Mouse (Mus musculus) neural tube, embryonic 12.5 days (tissue): ENCODE measurements at regions not wholly inside any gene's neighbourhood (a gene's known extent, or its start where the extent isn't known, plus 50 kb on each side); places are given as distances from the start of the nearest gene placed in this dataset.
"Not testable (repeated sequence)": the region's sequence is repeated elsewhere in the genome, so short reads cannot be mapped to it uniquely, and the experiment has no call there.

ENCODE experiments used
- ATAC-seq: fragments of 200-750 bp; cut with Nextera tagmentation; 2 replicates; pipeline ENCODE4 v1.8.0; 2017; ENCODE audit warnings: low read depth, mild to moderate bottlenecking, moderate TSS enrichment, moderate library complexity; ENCODE audit not compliant: low FRiP score
- H3K27ac ChIP-seq: fragments of 300-500 bp; sonication (generic); 2 replicates; pipeline ENCODE4 v1.5.1; 2016
- H3K27me3 ChIP-seq: fragments of 300-500 bp; sonication (generic); replicated peaks from 2 replicates; pipeline ENCODE4 v1.6.1; 2016; ENCODE audit warnings: mild to moderate bottlenecking
- H3K36me3 ChIP-seq: fragments of 300-500 bp; sonication (generic); 2 replicates; pipeline ENCODE4 v1.6.1; 2016; ENCODE audit warnings: mild to moderate bottlenecking
- H3K4me1 ChIP-seq: fragments of 300-500 bp; sonication (generic); 2 replicates; pipeline ENCODE4 v1.6.1; 2016
- H3K4me2 ChIP-seq: fragments of 300-500 bp; sonication (generic); replicated peaks from 2 replicates; pipeline ENCODE4 v1.6.1; 2016; ENCODE audit warnings: mild to moderate bottlenecking
- H3K4me3 ChIP-seq: fragments of 300-500 bp; sonication (generic); 2 replicates; pipeline ENCODE4 v1.5.1; 2016
- H3K9ac ChIP-seq: fragments of 300-500 bp; sonication (generic); 2 replicates; pipeline ENCODE4 v1.6.1; 2016; ENCODE audit warnings: mild to moderate bottlenecking
- H3K9me3 ChIP-seq: fragments of 300-500 bp; sonication (generic); 2 replicates; pipeline ENCODE4 v1.6.1; 2016; ENCODE audit warnings: mild to moderate bottlenecking
- whole genome bisulfite sequencing: fragments of 180-500 bp; shearing (Covaris S2); methylation state at CpG from one replicate; pipeline ENCODE4 v1.1.7; 2016; 5-methylcytosine and 5-hydroxymethylcytosine counted together

GRCm38 (mm10) chr16:8188505-8188904 lies 236.4 kb downstream of the Tmem114 start:
- H3K4me2 ChIP-seq: no peak overlapping the region
- no peak overlapping the region for H3K9ac ChIP-seq
- H3K4me1 ChIP-seq: no peaks in the 10 kb centered on the region
- ATAC-seq: no peak
- no peaks in the 10 kb centered on the region for H3K9me3 ChIP-seq
- no peak overlapping the region for H3K4me3 ChIP-seq
- H3K27me3 ChIP-seq: no peaks in the 10 kb centered on the region
- WGBS: 29% methylated on average over 4 of the region's 4 CpGs
- H3K27ac ChIP-seq: no peak overlapping the region
- no peaks in the 10 kb centered on the region for H3K36me3 ChIP-seq

- no peak overlapping the region for H3K27ac ChIP-seq
- no peaks in the 10 kb centered on the region for H3K9me3 ChIP-seq
- 76% methylated on average over 6 of the region's 6 CpGs for WGBS
Measured at GRCm38 (mm10) chr16:8184781-8185180, 240.2 kb downstream of the Tmem114 start.

DNA sequence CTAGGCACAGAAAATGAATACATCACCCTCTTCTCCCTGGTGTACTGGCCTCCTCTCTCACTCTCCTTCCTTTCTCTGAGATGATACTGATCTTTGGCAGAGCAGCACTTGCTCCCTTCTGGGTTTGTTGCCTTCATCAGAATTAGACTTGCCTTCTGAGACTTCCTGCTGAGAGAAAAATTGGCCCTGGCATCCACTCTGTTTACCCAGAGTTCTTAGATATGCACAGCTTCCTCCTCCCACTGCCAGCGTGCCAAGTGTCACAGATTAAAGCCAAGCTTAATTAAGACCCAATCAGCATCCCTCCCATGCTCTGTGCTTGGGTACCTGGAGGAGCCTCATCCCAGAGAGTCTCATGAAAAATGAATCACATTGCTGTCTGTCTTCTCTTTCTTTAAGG lies 246.0 kb downstream of the Tmem114 start:
- H3K27me3 ChIP-seq: no peaks in the 10 kb centered on the region
- H3K9ac ChIP-seq: no peak overlapping the region

More at GRCm38 (mm10) chr16:8184781-8185180, 240.2 kb downstream of the Tmem114 start:
- H3K4me3 ChIP-seq: no peak overlapping the region
- H3K4me2 ChIP-seq: no peak overlapping the region
- ATAC-seq: no peak
- no peaks in the 10 kb centered on the region for H3K27me3 ChIP-seq
- no peak overlapping the region for H3K9ac ChIP-seq
- no peaks in the 10 kb centered on the region for H3K4me1 ChIP-seq
- H3K36me3 ChIP-seq: no peaks in the 10 kb centered on the region

DNA sequence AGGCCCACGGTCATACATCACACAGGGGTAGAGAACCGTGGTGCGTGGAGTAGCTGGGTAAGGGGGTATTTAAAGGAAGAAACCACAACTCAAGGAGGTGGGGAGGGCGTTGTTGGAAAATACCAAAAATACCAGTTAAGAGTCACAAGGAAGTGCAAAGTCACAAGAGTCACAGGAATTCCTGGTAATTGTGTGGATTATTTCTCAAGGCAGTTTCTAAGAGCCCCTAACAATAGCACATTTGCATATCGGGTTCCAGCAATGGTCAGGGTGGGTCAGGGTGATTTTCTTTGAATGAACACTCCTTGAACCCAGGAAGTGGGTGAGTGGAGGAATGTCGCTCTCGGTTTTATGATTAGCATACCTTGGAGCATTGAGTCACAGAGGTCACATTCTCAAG lies 247.7 kb downstream of the Tmem114 start:
- not testable (repeated sequence) for H3K9me3 ChIP-seq, H3K36me3 ChIP-seq, ATAC-seq, H3K4me2 ChIP-seq, H3K27ac ChIP-seq, H3K4me1 ChIP-seq, H3K9ac ChIP-seq, H3K4me3 ChIP-seq, H3K27me3 ChIP-seq
- WGBS: 95% methylated on average over 7 of the region's 7 CpGs

More for the DNA sequence above, 246.0 kb downstream of the Tmem114 start:
- Histone ChIP-seq H3K4me1 (no peaks in the 10 kb centered on the region), H3K27ac (no peak overlapping the region), H3K4me2 (no peak overlapping the region), H3K36me3 (no peaks in the 10 kb centered on the region), H3K4me3 (no peak overlapping the region), H3K9me3 (no peaks in the 10 kb centered on the region)
- ATAC-seq: no peak
- WGBS: 49% methylated on average over 1 of the region's 1 CpGs

DNA sequence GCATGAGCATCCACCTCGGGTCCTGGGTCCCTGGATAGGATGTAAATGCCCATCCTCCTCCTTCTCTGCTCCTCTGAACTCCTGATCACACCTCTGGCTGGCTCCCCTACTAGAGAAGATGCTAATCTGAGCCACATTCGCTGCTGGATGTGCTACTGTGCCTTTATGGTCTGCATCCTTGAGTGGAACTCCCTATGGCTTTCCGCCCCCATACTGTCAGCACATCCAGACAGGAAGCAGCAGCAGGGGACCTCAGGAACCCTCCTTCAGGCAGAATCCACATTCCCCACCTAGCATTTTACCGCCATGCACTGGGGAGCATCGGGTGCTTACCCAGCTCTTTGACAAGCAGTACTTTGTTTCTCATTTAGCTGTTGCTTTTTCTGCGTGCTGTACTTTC lies 248.8 kb downstream of the Tmem114 start:
- Histone ChIP-seq H3K4me2 (no peak overlapping the region), H3K9ac (no peak overlapping the region), H3K27me3 (no peaks in the 10 kb centered on the region), H3K27ac (no peak overlapping the region), H3K36me3 (no peaks in the 10 kb centered on the region), H3K9me3 (no peaks in the 10 kb centered on the region), H3K4me3 (no peak overlapping the region), H3K4me1 (no peaks in the 10 kb centered on the region)
- WGBS: 66% methylated on average over 6 of the region's 6 CpGs
- no peak for ATAC-seq
